Mouse (Mus musculus): ENCODE results near the gene Ntng1.

Ntng1 gene

DNA sequence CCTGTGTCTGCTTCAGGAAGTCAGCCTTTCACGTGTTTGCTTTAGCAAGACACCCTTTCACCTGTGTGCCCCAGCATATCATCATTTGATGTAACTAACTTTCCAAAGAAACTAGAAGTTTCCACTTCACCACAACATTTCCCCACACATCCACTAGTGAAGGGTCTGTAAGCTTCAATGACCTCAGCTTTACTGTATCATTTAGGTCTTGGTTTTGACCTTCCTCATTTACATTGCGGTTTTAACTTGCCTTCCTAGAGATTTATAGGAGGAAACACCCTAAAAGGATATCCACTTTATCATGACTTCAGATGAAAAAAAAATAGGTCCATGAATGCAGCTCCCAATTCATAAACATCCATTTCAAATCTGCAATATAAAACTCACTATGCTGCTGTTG, 89.7 kb downstream of the Ntng1 start:
- CTCF ChIA-PET: no interaction called here

DNA sequence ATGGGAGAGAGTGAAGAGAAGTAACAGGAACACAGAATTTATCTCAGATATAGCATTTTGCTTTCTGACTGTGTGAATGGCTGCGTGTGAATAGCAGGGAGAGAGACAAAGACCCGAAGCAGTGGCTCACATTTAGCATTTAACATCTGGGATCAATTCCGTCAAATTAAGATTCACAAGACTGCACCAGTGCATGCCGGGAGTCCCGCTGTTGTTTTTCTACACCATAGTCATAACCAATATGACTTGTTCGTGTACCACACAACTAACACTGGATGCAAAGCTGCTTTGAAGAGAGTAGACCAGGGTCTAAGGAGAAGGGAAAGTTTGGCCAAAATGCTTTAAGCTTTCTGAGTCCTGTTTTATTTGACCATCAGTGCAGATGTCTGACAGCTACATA, 95.7 kb downstream of the Ntng1 start:
- CTCF ChIA-PET: no interaction called here

DNA sequence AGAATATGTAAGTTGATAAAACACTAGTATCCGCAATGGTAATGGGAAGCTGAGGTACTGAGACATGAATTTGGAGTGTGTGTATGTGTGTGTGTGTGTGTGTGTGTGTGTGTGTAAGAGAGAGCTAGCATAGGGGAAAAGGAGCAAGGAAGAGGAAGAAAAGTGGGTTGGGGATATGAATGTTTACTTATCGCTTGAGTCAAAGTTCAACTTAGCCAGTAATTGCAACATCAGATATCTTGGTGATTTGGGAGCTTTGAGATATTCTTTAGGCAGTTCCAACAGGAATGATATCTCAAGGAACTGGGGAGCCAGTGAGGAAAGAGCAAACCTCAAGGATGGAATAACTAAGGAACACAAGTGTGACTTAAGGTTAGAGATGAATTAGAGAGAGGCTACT, 97.1 kb downstream of the Ntng1 start:
- CTCF ChIA-PET: no interaction called here

DNA sequence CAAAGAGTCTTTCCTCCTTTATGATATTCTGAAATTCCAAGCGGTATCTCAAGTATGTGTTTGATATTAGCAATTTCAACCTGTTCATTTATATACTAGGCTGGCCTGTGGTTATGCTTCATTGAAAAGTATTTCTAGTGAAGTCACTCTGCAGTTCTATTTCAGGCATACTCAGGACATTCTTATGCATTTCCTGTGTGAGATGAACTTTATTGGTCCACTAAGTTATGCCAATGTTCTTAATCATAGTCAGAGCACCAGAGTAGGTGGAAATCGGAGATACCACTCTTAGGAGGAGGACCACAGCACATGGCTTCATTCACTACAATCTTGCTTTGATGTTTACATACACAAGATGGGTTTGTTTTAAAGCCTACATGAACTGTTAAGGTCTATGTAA, 99.6 kb downstream of the Ntng1 start:
- CTCF ChIA-PET: no interaction called here

DNA sequence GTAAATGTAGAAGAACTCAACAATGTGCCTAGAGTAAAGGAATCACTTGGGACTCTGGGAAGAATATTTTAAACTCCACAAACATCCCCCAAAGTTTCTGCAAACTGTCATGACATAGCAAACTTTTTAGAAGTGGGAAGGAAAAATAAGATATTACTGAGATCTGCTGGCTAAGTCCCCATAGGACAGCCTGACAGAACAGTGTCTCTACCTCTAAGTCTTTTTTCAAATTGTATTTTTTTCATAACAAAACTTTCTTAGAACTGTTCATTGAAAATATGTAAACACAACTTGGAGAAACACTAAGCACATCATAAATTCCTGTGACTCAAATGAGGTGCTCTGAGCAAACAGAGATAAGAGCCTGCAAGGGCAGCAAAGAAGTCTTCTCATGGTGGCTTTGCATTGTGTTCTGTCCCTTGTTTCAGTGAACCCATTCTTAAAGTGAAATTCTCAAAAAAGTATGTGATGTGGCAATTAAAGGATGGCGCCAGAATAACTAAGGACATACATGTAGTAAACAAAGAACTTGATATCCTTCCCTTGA, 100.1 kb downstream of the Ntng1 start:
- CTCF ChIA-PET: no interaction called here

DNA sequence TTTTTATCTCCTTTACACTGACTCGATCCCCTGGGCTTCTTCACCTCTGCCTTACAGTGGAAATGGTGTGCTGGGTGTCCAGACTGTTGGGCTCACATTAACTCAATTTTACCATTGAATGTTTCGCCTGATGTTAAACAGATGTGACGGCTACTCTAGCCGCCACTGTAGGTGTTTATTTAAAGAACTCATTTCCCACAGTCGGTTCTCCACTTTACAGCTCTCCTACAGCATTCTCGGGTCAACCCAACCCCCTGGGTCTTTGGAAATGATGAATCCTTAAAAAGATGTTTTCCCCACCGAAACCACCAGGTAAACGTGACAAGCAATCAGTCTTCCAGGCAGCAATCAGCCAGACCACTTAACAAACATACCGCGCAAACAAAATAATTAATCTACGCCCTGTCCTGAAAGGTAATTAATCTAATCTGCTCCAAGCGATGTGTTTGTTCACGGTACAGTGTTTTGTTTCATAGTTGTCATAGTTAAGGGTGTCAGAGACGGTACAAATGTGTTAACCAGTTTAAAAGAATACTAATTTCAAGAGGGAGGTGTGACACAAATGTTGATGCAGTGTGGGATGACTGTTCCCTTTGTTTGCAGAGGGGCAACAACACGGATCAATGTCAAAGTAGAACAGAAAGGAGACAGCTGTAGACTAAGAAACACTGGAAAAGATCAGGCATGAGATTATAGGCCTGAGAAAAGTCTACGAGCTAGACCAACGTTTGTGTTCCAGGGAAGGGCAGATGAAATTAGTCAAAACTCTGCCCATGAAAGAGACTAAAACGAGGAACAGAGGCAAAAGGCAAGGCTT, 120.8 kb downstream of the Ntng1 start:
- CTCF ChIA-PET: no interaction called here

DNA sequence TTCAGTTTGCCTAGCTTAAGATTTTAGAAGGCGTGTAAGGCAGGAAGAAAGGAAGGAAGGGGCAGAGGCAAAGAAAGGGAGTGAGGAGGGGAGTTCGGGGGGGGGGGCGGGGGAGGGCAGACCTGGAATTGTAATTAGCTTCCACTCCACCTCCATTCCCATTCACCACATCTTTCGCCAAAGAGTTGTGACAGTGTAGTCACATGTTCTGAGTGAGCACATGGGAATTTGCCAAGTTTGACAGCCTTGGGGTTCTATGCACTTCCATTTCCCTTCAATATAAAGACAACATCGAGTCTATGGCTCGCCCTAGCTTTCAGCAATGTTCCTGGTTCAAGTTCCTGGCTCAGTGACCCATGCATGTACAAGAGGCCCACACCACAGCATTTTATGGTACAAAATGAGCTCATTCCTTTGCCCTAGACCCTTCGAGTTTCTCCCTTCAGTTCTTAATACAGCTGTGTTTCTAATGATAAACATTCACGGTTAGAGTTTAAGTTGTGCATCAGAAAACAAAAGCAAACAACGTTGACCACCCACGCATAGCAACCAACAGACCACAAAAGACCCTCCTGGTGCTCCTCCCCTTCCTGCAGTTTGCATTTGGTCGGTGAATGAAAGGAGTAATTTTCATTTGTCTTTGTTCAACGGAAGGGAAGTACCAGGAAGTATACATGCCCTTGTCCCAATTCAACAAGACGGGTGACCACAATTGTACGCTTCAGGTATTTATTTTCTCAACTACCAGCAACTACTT, 132.8 kb downstream of the Ntng1 start:
- CTCF ChIA-PET: no interaction called here

DNA sequence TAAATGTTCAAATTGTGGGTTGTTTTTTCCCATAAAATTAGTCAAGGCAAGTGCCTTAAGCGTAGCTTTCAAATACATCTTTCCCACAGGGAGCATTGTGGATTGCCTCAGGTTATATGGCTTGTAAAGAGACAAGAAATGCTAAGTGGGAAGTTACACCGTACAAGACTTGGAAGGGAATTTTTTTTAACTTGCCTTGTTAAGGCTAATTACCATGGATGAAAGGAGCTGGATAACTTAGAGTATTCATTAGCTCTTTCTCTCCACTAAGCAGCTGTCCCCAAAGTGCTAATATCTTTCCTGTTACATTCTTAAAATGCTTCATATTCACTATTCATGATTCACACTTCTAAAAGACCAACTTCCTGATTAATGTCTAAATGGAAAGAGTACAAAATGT, 133.4 kb downstream of the Ntng1 start:
- CTCF ChIA-PET: no interaction called here

DNA sequence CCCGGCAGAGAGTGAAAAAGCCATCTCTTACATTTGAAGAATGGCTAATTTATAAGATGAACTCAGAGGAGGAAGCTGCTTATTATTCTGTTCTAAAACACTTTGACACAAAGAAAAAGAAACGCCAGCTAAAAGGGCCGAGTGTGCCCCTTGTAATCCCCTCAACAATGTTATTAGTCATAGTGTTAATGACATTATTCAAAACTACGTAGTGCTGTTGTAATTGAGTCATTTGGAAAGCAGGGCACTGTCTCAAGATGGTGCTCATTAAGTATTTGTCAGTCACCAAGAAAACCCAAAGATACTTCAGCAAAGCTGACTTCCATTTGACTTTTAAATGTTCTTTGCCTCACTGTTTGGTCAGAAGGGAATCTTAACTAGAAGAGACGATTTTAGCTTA, 143.5 kb downstream of the Ntng1 start:
- CTCF ChIA-PET: no interaction called here

DNA sequence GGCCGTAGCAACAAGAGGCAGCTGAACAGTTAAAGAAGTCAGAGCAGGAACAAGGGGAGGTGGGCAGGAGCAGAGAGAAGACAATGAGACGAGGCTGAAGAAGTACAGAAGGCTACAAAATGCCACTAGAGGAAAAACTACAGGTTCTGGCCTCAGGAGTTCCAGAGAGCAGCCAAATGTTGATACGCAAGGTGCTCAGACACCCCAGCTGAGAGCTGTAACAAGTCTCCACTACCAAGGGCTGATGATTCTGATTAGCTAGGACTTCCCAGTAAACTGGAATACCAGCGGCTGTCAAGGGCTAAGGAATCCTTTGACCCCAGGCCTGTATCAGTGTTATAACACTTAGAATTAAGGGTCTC, 148.2 kb downstream of the Ntng1 start:
- CTCF ChIA-PET: no interaction called here

DNA sequence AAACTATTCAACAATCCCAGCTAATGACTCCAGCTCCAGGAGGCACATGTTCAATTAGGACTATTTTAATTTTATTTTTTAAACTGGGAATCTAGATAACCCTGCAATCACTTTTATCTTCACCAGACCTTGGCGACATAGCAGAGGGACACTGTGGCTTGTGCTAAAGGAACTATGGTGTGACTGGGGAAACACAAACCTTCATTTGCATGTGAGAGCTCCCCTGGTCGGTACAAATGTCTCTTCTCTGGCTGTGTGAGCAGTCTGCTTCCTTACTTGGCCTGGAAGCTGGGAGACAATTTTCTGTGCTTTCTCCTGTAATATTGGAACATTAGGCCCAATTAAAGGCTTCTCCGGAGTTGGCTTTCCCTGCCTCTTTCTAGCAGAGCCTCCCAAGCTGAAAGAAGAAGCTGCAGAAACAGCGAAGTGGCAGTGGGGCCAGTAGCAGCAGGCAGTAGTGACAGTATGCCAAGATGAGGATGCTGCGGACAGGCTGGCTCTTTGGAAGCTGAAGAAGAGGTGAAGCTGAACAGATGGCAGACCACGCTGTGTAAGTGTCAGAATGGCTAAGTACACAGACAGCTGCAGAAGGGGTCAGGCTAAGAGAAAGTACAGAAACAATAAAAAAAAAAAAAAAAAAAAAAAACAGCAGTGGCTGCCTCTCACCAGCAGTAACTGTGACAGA, 148.7 kb downstream of the Ntng1 start:
- CTCF ChIA-PET: no interaction called here

DNA sequence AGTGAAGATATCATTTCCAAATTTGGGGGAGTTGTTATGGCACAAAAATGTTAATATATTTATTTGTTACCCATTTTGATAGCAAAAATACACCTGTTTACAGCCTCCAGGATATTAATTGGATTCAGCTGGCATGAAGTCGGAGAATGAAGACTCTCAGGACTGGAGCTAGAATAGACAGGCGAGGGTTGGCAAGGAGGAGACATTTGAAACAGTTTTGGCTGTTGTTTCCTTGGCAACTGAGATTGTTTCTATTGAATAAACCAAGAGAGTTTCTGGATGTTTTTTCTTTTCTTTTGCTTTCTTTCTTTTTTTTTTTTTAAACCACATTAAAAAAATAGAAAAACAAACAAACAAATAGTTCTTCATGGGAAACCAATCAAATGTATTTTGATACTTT, 159.7 kb downstream of the Ntng1 start:
- CTCF ChIA-PET: no interaction called here

DNA sequence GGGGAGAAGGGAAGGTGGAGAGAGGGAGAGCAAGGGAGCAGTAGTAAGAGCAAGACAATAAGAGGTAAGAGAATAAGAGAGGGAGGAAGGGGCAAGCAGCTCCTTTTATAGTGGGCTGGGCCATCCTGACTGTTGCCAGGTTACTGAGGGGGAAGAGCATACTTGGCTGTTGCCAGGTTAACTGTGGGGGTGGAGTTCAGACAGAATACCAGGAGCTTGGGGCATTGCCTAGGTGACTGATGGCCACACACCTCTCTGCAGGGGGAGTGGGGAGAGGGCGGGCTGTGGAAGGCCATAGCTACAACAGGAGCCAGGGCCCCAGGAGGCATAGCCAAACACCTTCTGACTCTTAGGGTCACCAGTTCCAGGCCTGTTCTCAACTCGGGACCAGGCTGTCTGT, 166.2 kb downstream of the Ntng1 start:
- CTCF ChIA-PET: no interaction called here

DNA sequence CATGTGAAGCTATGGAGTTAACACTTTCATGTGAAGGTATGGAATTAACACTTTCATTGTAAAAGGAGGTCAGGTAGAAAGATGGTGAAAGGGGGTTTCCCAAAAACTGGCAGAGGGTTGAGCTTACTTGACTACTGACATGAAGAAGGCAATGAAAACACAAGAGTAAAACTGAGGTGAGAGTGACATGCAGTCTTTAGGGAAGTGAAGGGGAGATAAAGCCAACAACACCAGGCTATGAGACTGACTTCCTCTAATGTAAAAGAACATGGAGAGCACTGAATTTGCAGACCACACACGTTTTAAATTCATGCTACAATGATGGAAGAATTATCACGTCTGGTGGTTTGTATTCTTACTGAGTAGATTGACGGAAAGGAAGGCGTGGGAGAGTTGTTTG, 168.7 kb downstream of the Ntng1 start:
- CTCF ChIA-PET: no interaction called here

DNA sequence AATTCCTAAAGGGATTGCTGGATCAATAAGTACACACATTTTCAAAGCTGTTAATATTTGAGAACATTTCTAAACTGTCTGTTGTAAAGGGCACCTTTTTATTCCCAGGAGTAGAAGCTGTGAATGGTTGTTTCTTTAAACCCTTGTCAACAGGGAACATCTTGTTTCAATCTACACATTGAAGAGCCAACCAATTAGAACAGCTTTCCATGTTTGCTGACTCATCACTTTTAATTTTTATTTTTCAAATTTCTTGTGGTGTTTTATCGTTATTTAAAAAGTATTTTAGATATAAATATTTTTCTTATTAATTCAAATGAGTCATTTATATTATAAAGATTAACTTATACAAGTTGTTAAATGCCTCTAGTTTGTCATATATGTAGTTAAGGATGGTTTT, 172.3 kb downstream of the Ntng1 start:
- CTCF ChIA-PET: no interaction called here

DNA sequence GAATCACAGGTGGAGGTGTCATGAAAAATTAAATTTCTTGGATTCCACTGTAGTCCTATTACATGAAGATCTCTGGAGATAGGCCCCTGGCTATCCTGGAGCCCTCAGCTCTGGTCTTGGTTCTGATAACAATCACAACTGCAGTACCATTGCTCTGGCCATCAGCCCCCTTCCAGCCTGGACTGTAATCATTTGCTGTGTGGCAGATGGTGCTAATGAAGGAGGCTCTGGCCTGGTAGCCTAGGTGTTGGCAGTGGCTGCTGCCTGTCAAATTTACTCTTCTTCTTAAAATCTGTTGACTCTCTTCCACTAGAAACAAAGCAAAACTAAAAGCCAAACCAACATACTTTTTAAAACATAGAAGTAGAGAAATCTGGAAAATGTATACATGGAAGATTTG, 173.6 kb downstream of the Ntng1 start:
- CTCF ChIA-PET: no interaction called here

DNA sequence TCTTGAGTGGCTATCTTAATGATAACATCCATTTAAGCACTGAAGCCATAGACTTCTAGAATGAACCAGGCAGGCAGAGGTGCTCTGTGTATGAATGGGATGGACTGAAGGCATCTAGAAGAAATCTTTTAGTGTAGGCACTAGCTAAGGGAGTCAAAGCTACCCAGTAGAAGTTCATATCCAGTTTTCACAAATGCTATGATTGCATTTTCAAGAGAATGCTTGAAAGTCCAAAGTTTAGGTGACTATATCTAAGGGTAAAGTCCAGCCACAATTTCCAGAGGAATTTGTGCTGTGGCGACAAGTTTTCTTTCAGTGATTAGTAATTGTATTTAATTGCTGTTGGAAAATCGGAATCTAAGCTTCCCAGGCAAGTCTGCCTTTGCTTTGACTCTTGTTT, 181.2 kb downstream of the Ntng1 start:
- CTCF ChIA-PET: no interaction called here

DNA sequence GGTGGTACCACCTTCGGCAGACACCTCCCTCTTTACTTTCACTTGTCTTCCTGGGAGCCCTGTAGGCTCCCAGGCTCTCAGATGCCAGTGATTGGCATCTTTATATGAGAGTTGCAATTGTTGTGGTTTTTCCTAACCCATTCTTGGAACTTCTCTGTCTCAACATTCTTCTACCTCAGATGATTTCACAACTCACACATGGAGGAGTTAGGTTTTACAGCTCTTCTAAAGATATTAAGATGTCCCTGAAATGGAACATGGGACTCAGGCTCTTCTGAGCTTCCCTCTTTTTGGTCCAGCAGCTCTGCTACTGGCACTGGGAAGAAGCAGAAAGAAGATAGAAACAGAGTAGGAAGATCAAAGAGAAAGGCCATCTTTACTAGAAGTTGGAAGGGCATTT, 200.9 kb downstream of the Ntng1 start:
- CTCF ChIA-PET: no interaction called here

DNA sequence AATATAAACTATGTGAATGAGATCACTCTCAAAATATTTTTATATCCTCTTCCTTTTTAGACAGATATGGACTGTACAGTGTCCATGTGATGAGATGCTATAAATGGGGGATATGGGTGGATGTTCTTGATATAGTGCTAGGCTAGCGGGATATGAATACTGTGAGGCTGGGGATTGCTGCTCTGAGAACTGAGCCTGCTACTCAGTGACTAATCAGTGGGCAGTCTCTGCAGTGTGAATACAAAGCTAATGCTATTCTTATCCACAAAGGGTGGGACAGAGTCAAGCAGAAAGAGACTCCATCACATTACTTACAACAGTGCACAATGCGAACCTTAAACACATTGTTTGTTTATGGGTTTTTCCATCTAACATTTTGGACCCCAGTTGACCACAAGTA, 206.2 kb downstream of the Ntng1 start:
- CTCF ChIA-PET: no interaction called here

DNA sequence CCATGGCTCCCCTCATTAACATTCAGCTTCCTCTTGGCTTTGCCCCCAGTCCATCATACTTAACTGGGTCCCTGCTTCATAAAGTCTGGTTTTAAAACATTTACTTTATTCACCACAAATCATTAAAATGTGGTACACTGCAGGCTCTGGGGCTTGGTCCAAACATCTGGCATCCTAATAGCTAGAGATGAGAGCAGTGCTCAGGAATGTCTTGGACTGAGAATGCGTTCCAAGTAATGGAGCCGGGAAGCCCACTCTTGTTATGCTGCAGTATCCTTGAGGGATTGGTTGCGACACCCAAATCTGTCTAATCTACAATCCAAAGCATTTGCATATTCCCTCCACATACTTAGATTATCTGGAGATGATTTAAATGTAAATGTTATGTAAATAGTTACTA, 207.5 kb downstream of the Ntng1 start:
- CTCF ChIA-PET: no interaction called here

DNA sequence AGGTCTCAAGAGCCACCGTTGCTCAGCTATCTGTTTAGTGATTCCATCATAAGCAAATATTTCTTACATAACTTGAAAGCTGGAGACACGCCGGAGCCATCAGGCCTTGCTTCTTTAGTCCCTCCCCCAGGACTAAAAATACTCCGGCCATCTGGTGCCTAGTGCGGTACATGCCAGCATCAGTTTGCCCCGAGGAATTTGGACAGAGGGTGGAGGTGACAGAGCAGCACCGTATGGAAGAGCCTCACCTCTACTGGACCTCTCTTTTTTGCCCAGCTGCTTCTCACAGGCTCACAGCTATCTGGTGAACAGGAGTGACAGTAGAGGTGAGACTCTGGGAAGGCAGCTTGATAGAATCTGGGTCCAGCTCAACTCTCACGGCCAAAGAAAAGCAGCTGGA, 211.6 kb downstream of the Ntng1 start:
- CTCF ChIA-PET: no interaction called here

DNA sequence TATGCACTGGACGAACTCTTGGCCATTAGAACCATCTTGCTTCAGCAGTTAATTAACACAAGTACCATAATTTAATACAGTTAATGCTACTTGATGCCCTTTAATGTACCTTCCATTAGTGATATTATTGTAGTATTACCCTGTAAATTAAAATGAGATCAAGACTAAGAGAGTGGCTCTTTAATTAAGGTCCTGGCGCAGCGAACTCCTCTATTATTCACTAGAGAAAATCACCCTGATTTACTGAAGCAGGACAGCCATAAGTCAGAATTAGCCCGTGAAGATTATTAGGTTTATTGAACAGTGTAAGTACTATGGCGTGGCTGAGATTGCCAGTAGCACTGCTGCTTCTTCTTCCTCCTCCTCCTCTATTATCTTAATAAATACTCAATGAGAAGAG, 212.8 kb downstream of the Ntng1 start:
- CTCF ChIA-PET: no interaction called here

DNA sequence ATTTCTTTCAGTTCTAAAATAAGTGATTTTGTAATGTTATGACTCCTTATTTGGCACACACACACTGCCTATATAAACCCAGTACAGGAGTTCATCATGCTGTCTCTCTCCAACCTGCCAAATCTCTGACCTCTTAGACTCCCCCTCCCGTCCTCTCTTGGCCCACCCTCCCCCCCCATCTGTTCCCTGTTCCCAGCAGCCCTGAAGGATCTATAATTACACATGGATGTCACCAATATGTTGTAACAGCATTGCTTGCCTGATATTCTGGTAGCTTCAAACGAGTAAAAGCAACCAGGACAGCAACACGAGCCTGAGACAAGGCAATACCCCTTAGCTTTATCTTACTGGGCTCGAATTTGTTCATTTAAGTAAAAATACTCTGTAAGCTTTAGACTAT, 220.0 kb downstream of the Ntng1 start:
- CTCF ChIA-PET: no interaction called here
